Mouse (Mus musculus) midbrain, embryonic 12.5 days (tissue): ENCODE results near the gene Fcgr2b. TPM values are rescaled to one million over a fixed set of nuclear protein-coding genes. Genes with fewer than 3 reads are reported as not detected.
"Not testable (repeated sequence)": the region's sequence is repeated elsewhere in the genome, so short reads cannot be mapped to it uniquely, and the experiment has no call there.

Experiments used
- ATAC-seq: fragments of 200-750 bp; cut with Nextera tagmentation; 2 replicates; pipeline ENCODE4 v1.8.0; 2017; ENCODE audit warnings: low read depth, moderate TSS enrichment, moderate library complexity; ENCODE audit not compliant: low FRiP score
- H3K27ac ChIP-seq: fragments of 300-500 bp; sonication (generic); replicated peaks from 2 replicates; pipeline ENCODE4 v1.5.1; 2016; ENCODE audit warnings: mild to moderate bottlenecking
- H3K27me3 ChIP-seq: fragments of 300-500 bp; sonication (generic); 2 replicates; pipeline ENCODE4 v1.6.1; 2016; ENCODE audit warnings: mild to moderate bottlenecking
- H3K36me3 ChIP-seq: fragments of 300-500 bp; sonication (generic); 2 replicates; pipeline ENCODE4 v1.6.1; 2016
- H3K4me1 ChIP-seq: fragments of 300-500 bp; sonication (generic); 2 replicates; pipeline ENCODE4 v1.6.1; 2016
- H3K4me2 ChIP-seq: fragments of 300-500 bp; sonication (generic); replicated peaks from 2 replicates; pipeline ENCODE4 v1.6.1; 2016; ENCODE audit warnings: mild to moderate bottlenecking, moderate library complexity
- H3K4me3 ChIP-seq: fragments of 300-500 bp; sonication (generic); 2 replicates; pipeline ENCODE4 v1.5.1; 2016; ENCODE audit warnings: mild to moderate bottlenecking
- H3K9ac ChIP-seq: fragments of 300-500 bp; sonication (generic); replicated peaks from 2 replicates; pipeline ENCODE4 v1.6.1; 2016; ENCODE audit warnings: mild to moderate bottlenecking, moderate library complexity
- H3K9me3 ChIP-seq: fragments of 300-500 bp; sonication (generic); 2 replicates; pipeline ENCODE4 v1.6.1; 2016; ENCODE audit warnings: mild to moderate bottlenecking
- WGBS: fragments of 180-500 bp; shearing (Covaris S2); methylation state at CpG from one replicate; pipeline ENCODE4 v1.1.7; 2016; 5-methylcytosine and 5-hydroxymethylcytosine counted together
- polyA plus RNA-seq: library from polyadenylated mRNA; unstranded; fragments of >200 nt; fragmentation: Nextera tagmentation; extraction: Ambion mirVana; gene quantifications from 2 replicates; pipeline ENCODE4 v1.2.1, GENCODE M21; 2016

The Fcgr2b gene
- polyA plus RNA-seq, 1 experiment from 2014 or later = 0.27 TPM

GRCm38 (mm10) chr1:170974171-170974570 is 2.2 kb downstream of the Fcgr2b start:
- H3K9ac ChIP-seq = no peak overlapping the region
- no peak overlapping the region for H3K4me3 ChIP-seq
- no peaks in the 10 kb centered on the region for H3K27me3 ChIP-seq
- no peaks in the 10 kb centered on the region for H3K36me3 ChIP-seq
- H3K4me1 ChIP-seq = no peaks in the 10 kb centered on the region
- H3K9me3 ChIP-seq = no peaks in the 10 kb centered on the region
- H3K4me2 ChIP-seq = no peak overlapping the region
- H3K27ac ChIP-seq = no peak overlapping the region
- 91% methylated on average over 8 of the region's 8 CpGs for WGBS
- no peak for ATAC-seq

GRCm38 (mm10) chr1:170972936-170973335 is 3.4 kb downstream of the Fcgr2b start:
- Histone ChIP-seq H3K4me1 (no peaks in the 10 kb centered on the region), H3K27ac (no peak overlapping the region), H3K27me3 (no peaks in the 10 kb centered on the region), H3K9me3 (no peaks in the 10 kb centered on the region), H3K4me2 (no peak overlapping the region), H3K36me3 (no peaks in the 10 kb centered on the region), H3K9ac (no peak overlapping the region), H3K4me3 (no peak overlapping the region)
- no peak for ATAC-seq
- WGBS = 82% methylated on average over 4 of the region's 4 CpGs

GRCm38 (mm10) chr1:170972494-170972893 is 3.9 kb downstream of the Fcgr2b start:
- no peaks in the 10 kb centered on the region for H3K9me3 ChIP-seq
- H3K4me3 ChIP-seq = no peak overlapping the region
- no peaks in the 10 kb centered on the region for H3K36me3 ChIP-seq
- no peaks in the 10 kb centered on the region for H3K27me3 ChIP-seq
- H3K9ac ChIP-seq = no peak overlapping the region
- no peak overlapping the region for H3K27ac ChIP-seq
- H3K4me2 ChIP-seq = no peak overlapping the region
- H3K4me1 ChIP-seq = no peaks in the 10 kb centered on the region
- WGBS = 87% methylated on average over 6 of the region's 6 CpGs
- no peak for ATAC-seq

- Histone ChIP-seq H3K36me3 (no peaks in the 10 kb centered on the region), H3K4me1 (no peaks in the 10 kb centered on the region), H3K27ac (no peak overlapping the region), H3K4me3 (no peak overlapping the region), H3K4me2 (no peak overlapping the region), H3K27me3 (no peaks in the 10 kb centered on the region), H3K9ac (no peak overlapping the region), H3K9me3 (no peaks in the 10 kb centered on the region)
- no peak for ATAC-seq
- WGBS = 81% methylated on average over 1 of the region's 1 CpGs
Measured at GRCm38 (mm10) chr1:170968576-170968975, 7.8 kb downstream of the Fcgr2b start.

GRCm38 (mm10) chr1:170967581-170967980 is 8.8 kb downstream of the Fcgr2b start:
- 87% methylated on average over 3 of the region's 3 CpGs for WGBS
- ATAC-seq = no peak
- H3K9ac ChIP-seq = no peak overlapping the region
- no peaks in the 10 kb centered on the region for H3K9me3 ChIP-seq
- no peak overlapping the region for H3K27ac ChIP-seq
- H3K4me1 ChIP-seq = no peaks in the 10 kb centered on the region
- no peak overlapping the region for H3K4me3 ChIP-seq
- no peaks in the 10 kb centered on the region for H3K27me3 ChIP-seq
- no peaks in the 10 kb centered on the region for H3K36me3 ChIP-seq
- H3K4me2 ChIP-seq = no peak overlapping the region

- 0 out of 2 replicates have a peak overlapping the region, but pooled peaks have one; percentile 1 for H3K9ac ChIP-seq
- H3K27me3 ChIP-seq = no peaks in the 10 kb centered on the region
- no peaks in the 10 kb centered on the region for H3K9me3 ChIP-seq
- H3K4me1 ChIP-seq = no peaks in the 10 kb centered on the region
- no peaks in the 10 kb centered on the region for H3K36me3 ChIP-seq
- WGBS = 83% methylated on average over 7 of the region's 7 CpGs
- no peak for ATAC-seq
- H3K27ac ChIP-seq = no peak overlapping the region
- no peak overlapping the region for H3K4me3 ChIP-seq
- no peak overlapping the region for H3K4me2 ChIP-seq
Measured at GRCm38 (mm10) chr1:170963087-170963486, 13.3 kb downstream of the Fcgr2b start.

- WGBS = 84% methylated on average over 2 of the region's 2 CpGs
- H3K36me3 ChIP-seq = no peaks in the 10 kb centered on the region
- ATAC-seq = no peak
Measured at GRCm38 (mm10) chr1:170962301-170962700, 14.0 kb downstream of the Fcgr2b start.

GRCm38 (mm10) chr1:170961101-170961500 is 15.2 kb downstream of the Fcgr2b start:
- WGBS = 84% methylated on average over 6 of the region's 6 CpGs
- Histone ChIP-seq H3K9me3 (no peaks in the 10 kb centered on the region), H3K27me3 (no peaks in the 10 kb centered on the region), H3K4me2 (no peak overlapping the region), H3K4me1 (no peaks in the 10 kb centered on the region), H3K9ac (no peak overlapping the region), H3K36me3 (no peaks in the 10 kb centered on the region), H3K4me3 (no peak overlapping the region), H3K27ac (no peak overlapping the region)
- ATAC-seq = no peak

More at GRCm38 (mm10) chr1:170962301-170962700, 14.0 kb downstream of the Fcgr2b start:
- no peak overlapping the region for H3K9ac ChIP-seq
- no peak overlapping the region for H3K4me2 ChIP-seq
- no peaks in the 10 kb centered on the region for H3K27me3 ChIP-seq
- H3K9me3 ChIP-seq = no peaks in the 10 kb centered on the region
- no peak overlapping the region for H3K27ac ChIP-seq
- H3K4me1 ChIP-seq = no peaks in the 10 kb centered on the region
- no peak overlapping the region for H3K4me3 ChIP-seq

GRCm38 (mm10) chr1:170959791-170960190 is 16.6 kb downstream of the Fcgr2b start:
- no peaks in the 10 kb centered on the region for H3K9me3 ChIP-seq
- no peak for ATAC-seq
- H3K36me3 ChIP-seq = no peaks in the 10 kb centered on the region
- no peaks in the 10 kb centered on the region for H3K4me1 ChIP-seq
- no peak overlapping the region for H3K4me2 ChIP-seq
- H3K27me3 ChIP-seq = no peaks in the 10 kb centered on the region
- H3K27ac ChIP-seq = no peak overlapping the region
- H3K4me3 ChIP-seq = no peak overlapping the region
- H3K9ac ChIP-seq = no peak overlapping the region
- WGBS = 77% methylated on average over 2 of the region's 2 CpGs

GRCm38 (mm10) chr1:170958225-170958624 is 18.1 kb downstream of the Fcgr2b start:
- H3K4me2 ChIP-seq = no peak overlapping the region

GRCm38 (mm10) chr1:170953192-170953591 is 23.2 kb downstream of the Fcgr2b start:
- H3K4me2 ChIP-seq = no peak overlapping the region
- no peaks in the 10 kb centered on the region for H3K4me1 ChIP-seq
- no peak overlapping the region for H3K9ac ChIP-seq
- ATAC-seq = no peak
- H3K36me3 ChIP-seq = no peaks in the 10 kb centered on the region
- H3K9me3 ChIP-seq = no peaks in the 10 kb centered on the region
- no peak overlapping the region for H3K27ac ChIP-seq
- H3K4me3 ChIP-seq = no peak overlapping the region
- 92% methylated on average over 2 of the region's 2 CpGs for WGBS
- H3K27me3 ChIP-seq = no peaks in the 10 kb centered on the region

More at GRCm38 (mm10) chr1:170958225-170958624, 18.1 kb downstream of the Fcgr2b start:
- no peak for ATAC-seq
- Histone ChIP-seq H3K36me3 (no peaks in the 10 kb centered on the region), H3K4me1 (no peaks in the 10 kb centered on the region), H3K9me3 (no peaks in the 10 kb centered on the region), H3K4me3 (no peak overlapping the region), H3K9ac (no peak overlapping the region), H3K27ac (no peak overlapping the region), H3K27me3 (no peaks in the 10 kb centered on the region)
- WGBS = 61% methylated on average over 3 of the region's 3 CpGs

GRCm38 (mm10) chr1:170950772-170951171 is 25.6 kb downstream of the Fcgr2b start:
- no peak overlapping the region for H3K9ac ChIP-seq
- H3K4me1 ChIP-seq = no peaks in the 10 kb centered on the region
- H3K9me3 ChIP-seq = 0 out of 2 replicates have a peak, but pooled peaks cover 3% of the 10 kb centered on the region
- WGBS = 60% methylated on average over 3 of the region's 3 CpGs
- H3K36me3 ChIP-seq = no peaks in the 10 kb centered on the region
- no peak for ATAC-seq
- no peak overlapping the region for H3K27ac ChIP-seq
- H3K4me3 ChIP-seq = no peak overlapping the region
- no peak overlapping the region for H3K4me2 ChIP-seq
- H3K27me3 ChIP-seq = no peaks in the 10 kb centered on the region

GRCm38 (mm10) chr1:170944908-170945307 is 31.4 kb downstream of the Fcgr2b start:
- WGBS = 91% methylated on average over 9 of the region's 9 CpGs
- not testable (repeated sequence) for H3K36me3 ChIP-seq, H3K27ac ChIP-seq, H3K4me3 ChIP-seq, H3K27me3 ChIP-seq, H3K9ac ChIP-seq, H3K4me1 ChIP-seq, ATAC-seq, H3K4me2 ChIP-seq, H3K9me3 ChIP-seq
